ENCODE assay signal across 9 mouse cellular contexts in genomic region chr4:41098577-41098951, GRCm38 (mm10). TPM values are rescaled to one million over a fixed set of nuclear protein-coding genes. Genes with fewer than 3 reads are reported as not detected.
DNase-seq lines count a peak whose midpoint lies in the region; ATAC-seq lines count a peak whose summit lies in the region.
"Had no signal": no experiment of that assay in that cellular context is flagged by ENCODE, and none has a peak within 500 bp of the region (broad histone marks: within the 10 kb centered on the region; RNA-seq: fewer than 3 reads in every experiment).

No protein-coding gene starts in this region.

- no peak overlapping the region for H3K27ac ChIP-seq in lung, embryonic 15.5 days
- no peak overlapping the region for H3K27ac ChIP-seq in forebrain, embryonic 14.5 days (ENCODE audit: low read depth, low read length)
- no peak overlapping the region for H3K27ac ChIP-seq in limb, embryonic 11.5 days (replicated peaks; ENCODE audit: low read depth, low read length)
- H3K27ac ChIP-seq in stomach, embryonic 14.5 days (ENCODE audit: low read length) = no peak overlapping the region

- 9% methylated on average over 11 of the region's 11 CpGs for WGBS in lung, embryonic 15.5 days
- WGBS in forebrain, embryonic 14.5 days = 21% methylated on average over 11 of the region's 11 CpGs
- WGBS in limb, embryonic 11.5 days = 21% methylated on average over 11 of the region's 11 CpGs
- WGBS in stomach, embryonic 14.5 days = 9% methylated on average over 11 of the region's 11 CpGs

- no peak for DNase-seq in lung, postnatal 10 days
- DNase-seq in forebrain, embryonic 14.5 days (ENCODE audit: low spot score) = peak; percentile 10
- DNase-seq in limb, embryonic 11.5 days (ENCODE audit: low spot score) = peak; percentile 40
- DNase-seq in ovary, postnatal 36 days (ENCODE audit: low spot score) = no peak
- no peak for DNase-seq in thymus, postnatal 0 days (ENCODE audit: low spot score)

- peak overlapping the region; percentile 40; the same call in 1 of the 2 replicates for H3K4me3 ChIP-seq in lung, embryonic 15.5 days
- peak overlapping the region; percentile 36 for H3K4me3 ChIP-seq in forebrain, embryonic 14.5 days (ENCODE audit: low read depth, low read length)
- peak overlapping the region; percentile 41 for H3K4me3 ChIP-seq in limb, embryonic 11.5 days (ENCODE audit: low read depth, low read length)
- H3K4me3 ChIP-seq in stomach, embryonic 14.5 days (ENCODE audit: low read depth, low read length) = peak overlapping the region; percentile 31

- no peak for ATAC-seq in lung, embryonic 15.5 days (ENCODE audit: borderline replicate concordance, extremely low read depth, low FRiP score, low TSS enrichment)
- peak; percentile 32; the same call in 1 of the 2 replicates for ATAC-seq in forebrain, embryonic 14.5 days
- ATAC-seq in limb, embryonic 11.5 days (ENCODE audit: insufficient number of reproducible peaks, low FRiP score, low TSS enrichment, low read depth) = no peak
- no peak for ATAC-seq in stomach, embryonic 14.5 days (ENCODE audit: insufficient number of reproducible peaks, insufficient read depth, low FRiP score, low read depth)
- ATAC-seq in megakaryocyte-erythroid progenitor cell, adult 5-6 weeks (replicated peaks; ENCODE audit: low FRiP score, low TSS enrichment, poor library complexity, severe bottlenecking) = no peak

- H3K9me3 ChIP-seq in lung, embryonic 15.5 days = no peaks in the 10 kb centered on the region
- H3K9me3 ChIP-seq in forebrain, embryonic 14.5 days (replicated peaks; ENCODE audit: control insufficient read depth, low read length) = no peaks in the 10 kb centered on the region
- H3K9me3 ChIP-seq in limb, embryonic 11.5 days (ENCODE audit: control insufficient read depth, low read length) = no peaks in the 10 kb centered on the region
- no peaks in the 10 kb centered on the region for H3K9me3 ChIP-seq in stomach, embryonic 14.5 days (ENCODE audit: control insufficient read depth, low read depth, low read length)

- no peaks in the 10 kb centered on the region for H3K36me3 ChIP-seq in lung, embryonic 15.5 days
- H3K36me3 ChIP-seq in forebrain, embryonic 14.5 days (ENCODE audit: control insufficient read depth, insufficient read depth, low read length) = no peaks in the 10 kb centered on the region
- H3K36me3 ChIP-seq in limb, embryonic 11.5 days (ENCODE audit: control insufficient read depth, insufficient read depth, low read length) = no peaks in the 10 kb centered on the region
- no peaks in the 10 kb centered on the region for H3K36me3 ChIP-seq in stomach, embryonic 14.5 days (ENCODE audit: control insufficient read depth, insufficient read depth, low read length)

- H3K27me3 ChIP-seq in lung, embryonic 15.5 days = peaks cover 30% of the 10 kb centered on the region
- peaks cover 9% of the 10 kb centered on the region; the same call in 1 of the 2 replicates for H3K27me3 ChIP-seq in forebrain, embryonic 14.5 days (replicated peaks; ENCODE audit: control insufficient read depth, insufficient read depth, low read length)
- H3K27me3 ChIP-seq in limb, embryonic 11.5 days (ENCODE audit: control insufficient read depth, insufficient read depth, low read length) = peaks cover 17% of the 10 kb centered on the region
- no peaks in the 10 kb centered on the region; the same call in 1 of the 2 replicates for H3K27me3 ChIP-seq in stomach, embryonic 14.5 days (ENCODE audit: control insufficient read depth, insufficient read depth, low read length)

- H3K4me2 ChIP-seq in lung, embryonic 15.5 days = peak overlapping the region; percentile 86
- H3K4me2 ChIP-seq in forebrain, embryonic 14.5 days (ENCODE audit: low read length) = peak overlapping the region; percentile 87
- H3K4me2 ChIP-seq in limb, embryonic 11.5 days (ENCODE audit: low read depth, severe bottlenecking) = peak overlapping the region; percentile 74
- peak overlapping the region; percentile 84 for H3K4me2 ChIP-seq in stomach, embryonic 14.5 days (replicated peaks; ENCODE audit: low read depth, low read length)

- peaks cover 38% of the 10 kb centered on the region for H3K4me1 ChIP-seq in lung, embryonic 15.5 days
- H3K4me1 ChIP-seq in forebrain, embryonic 14.5 days (ENCODE audit: control insufficient read depth, insufficient read depth, low read length) = peaks cover 8% of the 10 kb centered on the region; the same call in 1 of the 2 replicates
- peaks cover 9% of the 10 kb centered on the region; the same call in 1 of the 2 replicates for H3K4me1 ChIP-seq in limb, embryonic 11.5 days (ENCODE audit: control insufficient read depth, insufficient read depth, low read length)
- peaks cover 13% of the 10 kb centered on the region; the same call in 1 of the 2 replicates for H3K4me1 ChIP-seq in stomach, embryonic 14.5 days (ENCODE audit: control insufficient read depth, insufficient read depth, low read length)

- H3K9ac ChIP-seq in lung, embryonic 15.5 days = no peak overlapping the region
- peak overlapping the region; percentile 67; the same call in 1 of the 2 replicates for H3K9ac ChIP-seq in forebrain, embryonic 14.5 days (ENCODE audit: low read length)
- no peak overlapping the region for H3K9ac ChIP-seq in limb, embryonic 11.5 days (ENCODE audit: low read length)
- H3K9ac ChIP-seq in stomach, embryonic 14.5 days (replicated peaks; ENCODE audit: low read depth, low read length) = no peak overlapping the region

RNA-seq across cellular contexts. Expression of gene Aqp3, which starts 0.6 kb away (rescaled TPM):
- 1.3 and 2.2 TPM in 2 replicates for polyA plus RNA-seq in lung, embryonic 15.5 days (2015; fragmentation: Nextera tagmentation; extraction: Ambion mirVana)
- polyA plus RNA-seq in forebrain, embryonic 14.5 days (2014; fragmentation: Nextera tagmentation; extraction: Ambion mirVana) = not detected in 2 replicates
- polyA plus RNA-seq in limb, embryonic 11.5 days (2014; fragmentation: Nextera tagmentation; extraction: Ambion mirVana) = 1.2 and 1.6 TPM in 2 replicates
- 27.3 and 36.0 TPM in 2 replicates for polyA plus RNA-seq in stomach, embryonic 14.5 days (2014; fragmentation: Nextera tagmentation; extraction: Ambion mirVana)
- 1.1 TPM in 1 of 2 replicates, not detected in the other for total RNA-seq in megakaryocyte-erythroid progenitor cell, adult 5-6 weeks (2014; fragmentation: Nextera tagmentation)
- 1.2 TPM in 1 of 2 replicates, not detected in the other for total RNA-seq in megakaryocyte-erythroid progenitor cell, adult 5-6 weeks (2017)
- 5.6 and 9.1 TPM in 2 replicates for polyA plus RNA-seq in thymus, postnatal 0 days (2015; fragmentation: Nextera tagmentation; extraction: Ambion mirVana)
- total RNA-seq: granulocyte monocyte progenitor cell, adult 5-6 weeks had no signal

RNA-seq across cellular contexts. Expression of gene Nol6, which starts 25.7 kb away (rescaled TPM):
- polyA plus RNA-seq in lung, embryonic 15.5 days (2015; fragmentation: Nextera tagmentation; extraction: Ambion mirVana) = 20.6 and 21.9 TPM in 2 replicates
- 23.8 and 32.6 TPM in 2 replicates for polyA plus RNA-seq in forebrain, embryonic 14.5 days (2014; fragmentation: Nextera tagmentation; extraction: Ambion mirVana)
- 27.1 and 28.4 TPM in 2 replicates for polyA plus RNA-seq in limb, embryonic 11.5 days (2014; fragmentation: Nextera tagmentation; extraction: Ambion mirVana)
- polyA plus RNA-seq in stomach, embryonic 14.5 days (2014; fragmentation: Nextera tagmentation; extraction: Ambion mirVana) = 22.5 and 26.1 TPM in 2 replicates
- 44.6 and 49.1 TPM in 2 replicates for total RNA-seq in megakaryocyte-erythroid progenitor cell, adult 5-6 weeks (2014; fragmentation: Nextera tagmentation)
- 24.8 and 26.9 TPM in 2 replicates for total RNA-seq in megakaryocyte-erythroid progenitor cell, adult 5-6 weeks (2017)
- polyA plus RNA-seq in thymus, postnatal 0 days (2015; fragmentation: Nextera tagmentation; extraction: Ambion mirVana) = 12.1 and 15.8 TPM in 2 replicates

RNA-seq across cellular contexts. Expression of gene Ube2r2, which starts 37.0 kb away (rescaled TPM):
- polyA plus RNA-seq in lung, embryonic 15.5 days (2015; fragmentation: Nextera tagmentation; extraction: Ambion mirVana) = 75.3 and 82.0 TPM in 2 replicates
- polyA plus RNA-seq in forebrain, embryonic 14.5 days (2014; fragmentation: Nextera tagmentation; extraction: Ambion mirVana) = 63.2 and 74.3 TPM in 2 replicates
- 109 and 114 TPM in 2 replicates for polyA plus RNA-seq in limb, embryonic 11.5 days (2014; fragmentation: Nextera tagmentation; extraction: Ambion mirVana)
- polyA plus RNA-seq in stomach, embryonic 14.5 days (2014; fragmentation: Nextera tagmentation; extraction: Ambion mirVana) = 85.7 and 87.5 TPM in 2 replicates
- 86.7 and 101 TPM in 2 replicates for total RNA-seq in megakaryocyte-erythroid progenitor cell, adult 5-6 weeks (2014; fragmentation: Nextera tagmentation)
- total RNA-seq in megakaryocyte-erythroid progenitor cell, adult 5-6 weeks (2017) = 36.5 and 46.2 TPM in 2 replicates
- 50.9 and 56.1 TPM in 2 replicates for polyA plus RNA-seq in thymus, postnatal 0 days (2015; fragmentation: Nextera tagmentation; extraction: Ambion mirVana)

RNA-seq across cellular contexts. Expression of gene Aqp7, which starts 50.6 kb away (rescaled TPM):
- polyA plus RNA-seq in lung, embryonic 15.5 days (2015; fragmentation: Nextera tagmentation; extraction: Ambion mirVana) = 0.28 TPM in 1 of 2 replicates, not detected in the other
- not detected in 2 replicates for polyA plus RNA-seq in forebrain, embryonic 14.5 days (2014; fragmentation: Nextera tagmentation; extraction: Ambion mirVana)
- not detected in 2 replicates for polyA plus RNA-seq in limb, embryonic 11.5 days (2014; fragmentation: Nextera tagmentation; extraction: Ambion mirVana)
- polyA plus RNA-seq in stomach, embryonic 14.5 days (2014; fragmentation: Nextera tagmentation; extraction: Ambion mirVana) = 0.22 and 0.43 TPM in 2 replicates
- total RNA-seq in megakaryocyte-erythroid progenitor cell, adult 5-6 weeks (2014; fragmentation: Nextera tagmentation) = not detected in 2 replicates
- total RNA-seq in megakaryocyte-erythroid progenitor cell, adult 5-6 weeks (2017) = not detected in 2 replicates
- 0.86 and 1.7 TPM in 2 replicates for polyA plus RNA-seq in thymus, postnatal 0 days (2015; fragmentation: Nextera tagmentation; extraction: Ambion mirVana)
- total RNA-seq: granulocyte monocyte progenitor cell, adult 5-6 weeks had no signal

Comparison
In these comparisons a context has a peak if more than half of its experiments do, and no peak if none do; other contexts are left out.
1. DNase-seq: peak in forebrain, embryonic 14.5 days (single experiment) and limb, embryonic 11.5 days (single experiment); none in lung, postnatal 10 days (single experiment), ovary, postnatal 36 days (single experiment) and thymus, postnatal 0 days (single experiment).
2. Peak in every context shown above with its lines, with median percentiles within 50 percentile points of each other: H3K4me2 ChIP-seq and H3K4me3 ChIP-seq.